Mouse (Mus musculus) CH12.LX (cell line): ENCODE results near the gene Smyd5. TPM values are rescaled to one million over a fixed set of nuclear protein-coding genes. Genes with fewer than 3 reads are reported as not detected.

ENCODE experiments used
- DNase-seq: peaks from one replicate; pipeline ENCODE4 v3.0.0-alpha.2; 2013; ENCODE audit errors: extremely low read depth
- H3K27ac ChIP-seq: 2 replicates; pipeline ENCODE4 v1.5.1; 2012; ENCODE audit warnings: low read depth, mild to moderate bottlenecking, control low read depth, moderate library complexity; ENCODE audit not compliant: insufficient read depth
- H3K27me3 ChIP-seq: replicated peaks from 2 replicates; pipeline ENCODE3; 2012; ENCODE audit warnings: inconsistent platforms
- H3K36me3 ChIP-seq, 2 experiments: replicated peaks in 1 of 2; 2 replicates each; pipeline versions ENCODE3 to v1.6.1; 2012; ENCODE audit warnings: inconsistent platforms in 1 of 2, low read length in 1 of 2, mild to moderate bottlenecking in 1 of 2, mixed read lengths in 1 of 2, moderate library complexity in 1 of 2; ENCODE audit not compliant: control insufficient read depth in 1 of 2, insufficient read depth in 1 of 2
- H3K4me1 ChIP-seq, 2 experiments: 2 replicates each; pipeline ENCODE4 v1.6.1; 2012; ENCODE audit warnings: inconsistent platforms in 1 of 2, moderate library complexity in 1 of 2; ENCODE audit not compliant: insufficient read depth in 2 of 2, control insufficient read depth in 1 of 2
- H3K4me2 ChIP-seq: 2 replicates; pipeline ENCODE4 v1.6.1; 2012; ENCODE audit warnings: low read depth, mild to moderate bottlenecking, control low read depth; ENCODE audit not compliant: poor library complexity, insufficient read depth, severe bottlenecking
- H3K4me3 ChIP-seq, 3 experiments: fragments of 150-350 bp in 1 of 3; sonication (generic) in 1 of 3; replicated peaks in 1 of 3; 2 replicates each; pipeline versions ENCODE3 to v1.5.1; 2011 to 2012; ENCODE audit warnings: low read depth in 2 of 3, low read length in 2 of 3, mild to moderate bottlenecking in 2 of 3, moderate library complexity in 2 of 3, control low read depth in 1 of 3, improper control_type of control experiment in 1 of 3, inconsistent platforms in 1 of 3, mixed read lengths in 1 of 3; ENCODE audit not compliant: poor library complexity in 1 of 3
- H3K79me2 ChIP-seq: replicated peaks from 2 replicates; pipeline ENCODE4 v1.6.1; 2012; ENCODE audit warnings: mild to moderate bottlenecking, moderate library complexity; ENCODE audit not compliant: control insufficient read depth, poor library complexity, insufficient read depth, severe bottlenecking; ENCODE audit errors: extremely low read depth
- H3K9ac ChIP-seq: 2 replicates; pipeline ENCODE4 v1.6.1; 2012; ENCODE audit warnings: low read depth, mild to moderate bottlenecking, control low read depth, moderate library complexity; ENCODE audit not compliant: insufficient read depth
- H3K9me3 ChIP-seq: replicated peaks from 2 replicates; pipeline ENCODE3; 2012; ENCODE audit warnings: low read length, inconsistent platforms, mixed read lengths
- CTCF ChIP-seq, 2 experiments: IDR thresholded peaks in 1 of 2; conservative IDR thresholded peaks in 1 of 2; 2 replicates each; pipeline ENCODE4 v1.5.1; 2011 to 2012; ENCODE audit warnings: low read depth in 2 of 2, low read length in 2 of 2, improper control_type of control experiment in 1 of 2, inconsistent platforms in 1 of 2, mild to moderate bottlenecking in 1 of 2, moderate library complexity in 1 of 2
- E2F4 ChIP-seq: IDR thresholded peaks from 2 replicates; pipeline ENCODE4 v1.6.1; 2011; ENCODE audit warnings: low read depth, low read length, improper control_type of control experiment; ENCODE audit not compliant: insufficient replicate concordance
- EP300 ChIP-seq: IDR thresholded peaks from 2 replicates; pipeline ENCODE4 v1.6.1; 2011; ENCODE audit warnings: low read length, improper control_type of control experiment
- GABPA ChIP-seq: IDR thresholded peaks from 2 replicates; pipeline ENCODE4 v1.6.1; 2012; ENCODE audit warnings: low read depth, low read length, improper control_type of control experiment, inconsistent platforms; ENCODE audit not compliant: insufficient replicate concordance
- HCFC1 ChIP-seq: IDR thresholded peaks from 2 replicates; pipeline ENCODE4 v1.6.1; 2012; ENCODE audit warnings: low read depth, mild to moderate bottlenecking, inconsistent platforms, low read length, improper control_type of control experiment
- IRF4 ChIP-seq: IDR thresholded peaks from 2 replicates; pipeline ENCODE4 v1.6.1; 2014; ENCODE audit warnings: low read depth, mild to moderate bottlenecking, inconsistent platforms, low read length, improper control_type of control experiment
- JUN ChIP-seq: IDR thresholded peaks from 2 replicates; pipeline ENCODE4 v1.6.1; 2011; ENCODE audit warnings: low read depth, mild to moderate bottlenecking, low read length, improper control_type of control experiment, moderate library complexity; ENCODE audit not compliant: insufficient read depth
- MYC ChIP-seq: IDR thresholded peaks from 2 replicates; pipeline ENCODE4 v1.6.1; 2011; ENCODE audit warnings: low read depth, mild to moderate bottlenecking, improper control_type of control experiment, low read length
- POLR2A ChIP-seq: IDR thresholded peaks from 2 replicates; pipeline ENCODE4 v1.6.1; 2011; ENCODE audit warnings: low read depth, mild to moderate bottlenecking, improper control_type of control experiment, low read length
- SMC3 ChIP-seq: IDR thresholded peaks from 2 replicates; pipeline ENCODE4 v1.6.1; 2011; ENCODE audit warnings: low read depth, low read length, improper control_type of control experiment
- UBTF ChIP-seq: IDR thresholded peaks from 2 replicates; pipeline ENCODE4 v1.6.1; 2012; ENCODE audit warnings: low read depth, mild to moderate bottlenecking, inconsistent platforms, low read length, improper control_type of control experiment, moderate library complexity
- USF2 ChIP-seq: conservative IDR thresholded peaks from 2 replicates; pipeline ENCODE4 v1.6.1; 2011; ENCODE audit warnings: low read depth, low read length, improper control_type of control experiment
- dilution Hi-C: fragments of 300-500 bp; cut with MboI; formaldehyde crosslinking; loops from 2 replicates; pipeline ENCODE4 v1.14.3; 2020; ENCODE audit warnings: low sequenced_read_pairs; ENCODE audit not compliant: extremely low pct_unique_long_range_greater_than_20kb, extremely low pct_ligation_motif_present
- in situ Hi-C: fragments of 300-500 bp; cut with MboI; formaldehyde crosslinking; loops from 3 replicates; pipeline ENCODE4 v1.14.3; 2019; ENCODE audit warnings: low sequenced_read_pairs, low pct_ligation_motif_present, low pct_unique_long_range_greater_than_20kb, mixed read lengths
- polyA plus RNA-seq: library from polyadenylated mRNA; unstranded; fragments of >175 nt; gene quantifications from 2 replicates; pipeline ENCODE4 v1.2.1, GENCODE M21; 2012; ENCODE audit warnings: low read depth; ENCODE audit not compliant: insufficient read length
- total RNA-seq, 2 experiments: library from RNA; depleted of rRNA; stranded (reverse); fragments of 300-350 nt in 1 of 2; fragments of >200 nt in 1 of 2; gene quantifications; 2 replicates each; pipeline ENCODE4 v1.2.3; 2012 to 2014

Smyd5 gene
- total and polyA plus RNA-seq, 3 experiments, result 68.1 to 109 (median 75.5) TPM

DNA sequence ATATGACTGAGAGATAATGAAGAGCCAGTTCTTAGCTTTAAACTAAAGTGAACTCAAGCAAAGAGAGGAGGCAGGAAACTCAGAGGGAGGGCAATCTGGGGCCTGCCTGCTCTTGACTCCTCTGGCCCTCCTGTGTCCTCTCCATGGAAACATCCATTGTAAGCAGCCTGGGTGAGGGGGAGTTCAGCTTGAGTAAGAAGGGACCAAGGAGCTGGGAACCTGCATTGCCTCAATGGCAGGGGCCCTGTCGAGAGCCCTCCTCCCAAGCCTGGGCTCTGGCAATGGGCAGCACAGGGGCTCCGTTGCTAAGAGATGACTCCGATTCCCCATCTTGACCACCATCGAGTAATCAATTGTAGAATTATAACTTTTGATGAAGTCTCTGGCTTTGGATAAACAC is 56.7 kb downstream of the Smyd5 start:
- Histone ChIP-seq H3K27ac (no peak overlapping the region), H3K9me3 (peaks cover 6% of the 10 kb centered on the region), H3K4me3 (no peak overlapping the region), H3K9ac (no peak overlapping the region), H3K4me1 (peaks cover 0 to 2% of the 10 kb centered on the region in 2 experiments; a peak in 1 of 4 replicates), H3K27me3 (peaks cover 30% of the 10 kb centered on the region), H3K4me2 (no peak overlapping the region), H3K36me3 (no peaks in the 10 kb centered on the region), H3K79me2 (no peaks in the 10 kb centered on the region)
- dilution Hi-C loops (no loop called here), in situ Hi-C loops (no loop called here)
- TF ChIP-seq HCFC1, result no peak
- DNase-seq, result no peak

DNA sequence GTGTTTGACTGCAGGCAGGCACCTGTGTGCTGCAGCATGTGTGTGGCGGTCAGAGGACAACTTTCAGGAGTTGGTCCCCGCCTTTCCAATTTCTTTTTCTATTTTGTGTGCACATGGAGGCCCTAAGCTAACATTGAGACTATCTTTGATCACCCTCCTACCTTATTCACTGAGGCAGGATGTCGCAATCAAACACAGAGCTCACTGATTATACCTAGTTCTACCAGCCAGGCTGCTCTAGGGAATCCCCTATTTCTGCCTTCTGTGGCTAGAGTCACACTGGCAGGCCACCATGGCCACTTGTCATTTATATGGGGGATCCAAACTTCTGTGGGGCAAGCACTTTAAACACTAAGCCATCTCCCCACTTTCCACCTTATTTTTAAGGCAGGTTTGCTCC is 57.9 kb downstream of the Smyd5 start:
- H3K4me1 ChIP-seq, result peaks cover 0 to 2% of the 10 kb centered on the region in 2 experiments; a peak in 1 of 4 replicates
- H3K9ac ChIP-seq, result no peak overlapping the region
- no peak for DNase-seq
- TF ChIP-seq E2F4 (no peak), GABPA (no peak), IRF4 (no peak), USF2 (no peak), POLR2A (no peak), EP300 (no peak), CTCF (conservative IDR thresholded peaks at IDR 0.05 in 1 of 2, IDR thresholded peaks at IDR 0.05 in 1 of 2; ENCODE audit: low read depth in 2 of 2, low read length in 2 of 2) (no peak)
- in situ Hi-C loops (no loop called here), dilution Hi-C loops (no loop called here)
- H3K4me3 ChIP-seq, result no peak overlapping the region
- peaks cover 38% of the 10 kb centered on the region for H3K27me3 ChIP-seq
- no peak overlapping the region for H3K4me2 ChIP-seq
- no peaks in the 10 kb centered on the region for H3K36me3 ChIP-seq
- H3K79me2 ChIP-seq, result no peaks in the 10 kb centered on the region
- no peaks in the 10 kb centered on the region for H3K9me3 ChIP-seq
- no peak overlapping the region for H3K27ac ChIP-seq

DNA sequence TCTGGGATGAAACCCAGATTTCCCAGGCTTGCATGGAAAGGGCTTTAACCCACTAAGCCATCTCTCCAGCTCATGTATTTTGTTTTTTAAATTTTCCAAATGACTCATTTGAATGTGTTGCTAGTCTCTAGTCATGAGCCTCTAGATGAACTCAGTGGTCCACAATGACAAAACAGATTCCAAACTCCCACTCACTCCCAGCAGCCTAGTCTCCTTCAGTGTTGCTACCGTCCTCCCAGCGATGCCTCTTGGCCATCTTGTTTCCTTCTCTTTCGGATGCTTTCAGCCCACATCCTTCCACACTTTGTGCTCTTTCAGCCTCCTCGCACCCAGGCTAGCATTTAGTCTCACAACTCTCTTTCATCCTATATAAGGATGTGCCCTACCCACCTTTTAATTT is 58.5 kb downstream of the Smyd5 start:
- Histone ChIP-seq H3K4me1 (peaks cover 0 to 2% of the 10 kb centered on the region in 2 experiments; a peak in 1 of 4 replicates), H3K27ac (no peak overlapping the region), H3K36me3 (no peaks in the 10 kb centered on the region), H3K4me3 (no peak overlapping the region), H3K9me3 (no peaks in the 10 kb centered on the region), H3K9ac (no peak overlapping the region), H3K4me2 (no peak overlapping the region), H3K27me3 (peaks cover 42% of the 10 kb centered on the region), H3K79me2 (no peaks in the 10 kb centered on the region)
- no peak for TF ChIP-seq USF2
- TF ChIP-seq MYC, result no peak
- no peak for TF ChIP-seq UBTF
- no peak for TF ChIP-seq SMC3
- no peak for TF ChIP-seq JUN
- TF ChIP-seq E2F4, result no peak
- TF ChIP-seq CTCF (conservative IDR thresholded peaks at IDR 0.05 in 1 of 2, IDR thresholded peaks at IDR 0.05 in 1 of 2; ENCODE audit: low read depth in 2 of 2, low read length in 2 of 2), result no peak
- in situ Hi-C loops (no loop called here), dilution Hi-C loops (no loop called here)
- no peak for DNase-seq
